Mouse (Mus musculus): ENCODE data around the gene Limch1. TPM values are rescaled to one million over a fixed set of nuclear protein-coding genes. Genes with fewer than 3 reads are reported as not detected.

The Limch1 gene
- polyA plus RNA-seq, 1 experiment from 2014 or later: 28.2 TPM

DNA sequence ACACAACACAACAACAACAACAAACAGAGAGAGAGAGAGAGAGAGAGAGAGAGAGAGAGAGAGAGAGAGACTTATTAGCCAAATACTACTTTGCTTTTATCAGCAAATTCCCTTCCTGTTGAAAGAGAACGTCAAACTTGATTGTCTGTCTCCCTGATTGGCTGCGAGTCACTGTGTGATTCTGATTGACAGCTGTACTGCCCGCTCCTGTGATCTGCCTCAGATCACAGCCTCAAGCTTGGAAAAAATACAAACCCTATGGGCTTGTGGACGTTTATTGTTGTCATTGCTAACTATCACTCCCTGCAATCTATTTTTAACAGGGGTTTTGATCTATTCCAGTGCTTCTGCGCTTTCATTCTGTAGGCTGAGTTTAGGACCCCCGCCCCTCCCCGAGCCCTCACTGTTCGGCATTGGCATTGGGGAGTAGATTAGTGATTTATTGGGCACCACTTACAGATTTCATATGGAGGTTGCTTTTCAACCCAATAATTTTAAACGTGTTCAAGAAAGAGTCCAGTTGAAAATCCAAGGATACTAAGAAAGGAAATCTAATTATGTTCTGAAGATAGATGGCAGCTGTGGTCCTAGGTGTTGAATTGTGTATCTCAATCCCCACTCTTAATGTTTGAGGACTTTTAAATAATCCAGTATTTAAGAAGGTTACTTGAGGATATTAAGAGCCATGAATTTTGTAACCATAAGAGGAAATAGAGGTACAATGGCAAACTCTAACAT lies 39.2 kb downstream of the Limch1 start:
- ATAC-seq (ENCODE audit: insufficient number of reproducible peaks, insufficient read depth, low FRiP score, low read depth): no peak
- Histone ChIP-seq H3K4me2 (ENCODE audit: low read length) (no peak overlapping the region), H3K4me1 (ENCODE audit: control insufficient read depth in 2 of 2, insufficient read depth in 2 of 2, low read length in 2 of 2) (no peaks in the 10 kb centered on the region), H3K9me3 (ENCODE audit: control insufficient read depth, low read length) (0 out of 2 replicates have a peak, but pooled peaks cover 4% of the 10 kb centered on the region), H3K36me3 (ENCODE audit: control insufficient read depth, insufficient read depth, low read length) (no peaks in the 10 kb centered on the region), H3K4me3 (ENCODE audit: control insufficient read depth in 1 of 2, insufficient read depth in 1 of 2, low read depth in 1 of 2, low read length in 2 of 2) (no peak overlapping the region), H3K9ac (ENCODE audit: low read length) (no peak overlapping the region), H3K27me3 (ENCODE audit: control insufficient read depth, insufficient read depth, low read length) (no peaks in the 10 kb centered on the region), H3K27ac (replicated peaks in 1 of 2; ENCODE audit: control insufficient read depth in 1 of 2, insufficient read depth in 1 of 2, low read depth in 2 of 2, low read length in 2 of 2) (no peak overlapping the region)
- 62% methylated on average over 9 of the region's 9 CpGs for WGBS

DNA sequence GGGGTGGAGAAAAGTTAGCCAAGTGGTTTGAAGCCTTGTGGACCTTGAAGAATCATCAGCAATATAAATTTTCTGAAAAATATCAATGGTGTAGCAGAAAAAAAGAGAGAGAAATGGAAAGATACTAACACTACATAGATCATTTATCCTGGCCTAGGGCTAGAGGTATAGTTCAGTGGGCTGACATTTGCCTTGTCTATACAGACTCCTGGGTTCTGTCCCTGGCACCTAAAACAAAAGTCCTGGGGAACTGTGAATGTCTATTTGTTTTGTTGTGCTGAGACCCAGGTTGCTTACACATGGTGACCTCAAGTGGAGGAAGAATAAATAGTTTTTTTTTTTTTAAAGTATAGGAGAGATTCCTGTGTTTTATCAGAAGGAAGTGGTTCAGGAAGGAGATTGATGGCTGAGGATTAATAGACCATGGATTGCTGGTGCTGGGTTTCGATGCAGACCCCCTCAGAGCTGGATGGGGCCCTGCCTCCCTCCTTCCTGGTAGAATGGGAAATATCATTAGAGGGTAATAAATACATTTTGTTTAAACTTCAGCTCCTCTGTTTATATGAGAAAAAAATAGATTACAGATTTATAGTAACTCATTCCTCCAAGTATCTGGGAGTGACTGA lies 40.5 kb downstream of the Limch1 start:
- Histone ChIP-seq H3K4me2 (ENCODE audit: low read length) (no peak overlapping the region), H3K9me3 (ENCODE audit: control insufficient read depth, low read length) (0 out of 2 replicates have a peak, but pooled peaks cover 4% of the 10 kb centered on the region), H3K4me3 (ENCODE audit: control insufficient read depth in 1 of 2, insufficient read depth in 1 of 2, low read depth in 1 of 2, low read length in 2 of 2) (no peak overlapping the region), H3K9ac (ENCODE audit: low read length) (no peak overlapping the region), H3K27ac (replicated peaks in 1 of 2; ENCODE audit: control insufficient read depth in 1 of 2, insufficient read depth in 1 of 2, low read depth in 2 of 2, low read length in 2 of 2) (no peak overlapping the region), H3K36me3 (ENCODE audit: control insufficient read depth, insufficient read depth, low read length) (no peaks in the 10 kb centered on the region), H3K4me1 (ENCODE audit: control insufficient read depth in 2 of 2, insufficient read depth in 2 of 2, low read length in 2 of 2) (no peaks in the 10 kb centered on the region), H3K27me3 (ENCODE audit: control insufficient read depth, insufficient read depth, low read length) (no peaks in the 10 kb centered on the region)
- WGBS: 42% methylated on average over 1 of the region's 1 CpGs
- ATAC-seq (ENCODE audit: insufficient number of reproducible peaks, insufficient read depth, low FRiP score, low read depth): no peak

DNA sequence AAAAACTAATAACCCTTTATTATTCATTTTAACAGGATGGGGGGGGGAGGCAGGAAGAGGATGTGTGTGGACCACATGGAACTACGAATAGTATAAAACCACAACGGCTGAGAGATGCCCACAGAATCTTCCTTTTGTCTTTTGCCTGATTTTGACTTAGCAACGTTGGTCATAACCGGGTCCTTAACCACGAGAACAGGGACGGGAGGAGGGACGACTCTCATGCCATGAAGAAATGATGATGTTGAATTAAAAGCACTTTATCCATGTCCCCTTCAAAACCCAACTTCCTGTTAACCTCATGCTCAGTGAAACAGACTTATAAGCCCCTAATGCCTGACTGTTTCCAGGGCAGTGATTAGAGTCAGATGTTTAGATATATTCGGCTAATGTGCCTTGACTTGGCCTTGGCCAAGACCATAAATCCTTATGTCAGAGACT lies 41.0 kb downstream of the Limch1 start:
- Histone ChIP-seq H3K4me2 (ENCODE audit: low read length) (no peak overlapping the region), H3K36me3 (ENCODE audit: control insufficient read depth, insufficient read depth, low read length) (no peaks in the 10 kb centered on the region), H3K27ac (replicated peaks in 1 of 2; ENCODE audit: control insufficient read depth in 1 of 2, insufficient read depth in 1 of 2, low read depth in 2 of 2, low read length in 2 of 2) (no peak overlapping the region), H3K27me3 (ENCODE audit: control insufficient read depth, insufficient read depth, low read length) (no peaks in the 10 kb centered on the region), H3K4me3 (ENCODE audit: control insufficient read depth in 1 of 2, insufficient read depth in 1 of 2, low read depth in 1 of 2, low read length in 2 of 2) (no peak overlapping the region), H3K4me1 (ENCODE audit: control insufficient read depth in 2 of 2, insufficient read depth in 2 of 2, low read length in 2 of 2) (no peaks in the 10 kb centered on the region), H3K9me3 (ENCODE audit: control insufficient read depth, low read length) (0 out of 2 replicates have a peak, but pooled peaks cover 4% of the 10 kb centered on the region), H3K9ac (ENCODE audit: low read length) (no peak overlapping the region)
- 80% methylated on average over 8 of the region's 8 CpGs for WGBS
- ATAC-seq (ENCODE audit: insufficient number of reproducible peaks, insufficient read depth, low FRiP score, low read depth): no peak

DNA sequence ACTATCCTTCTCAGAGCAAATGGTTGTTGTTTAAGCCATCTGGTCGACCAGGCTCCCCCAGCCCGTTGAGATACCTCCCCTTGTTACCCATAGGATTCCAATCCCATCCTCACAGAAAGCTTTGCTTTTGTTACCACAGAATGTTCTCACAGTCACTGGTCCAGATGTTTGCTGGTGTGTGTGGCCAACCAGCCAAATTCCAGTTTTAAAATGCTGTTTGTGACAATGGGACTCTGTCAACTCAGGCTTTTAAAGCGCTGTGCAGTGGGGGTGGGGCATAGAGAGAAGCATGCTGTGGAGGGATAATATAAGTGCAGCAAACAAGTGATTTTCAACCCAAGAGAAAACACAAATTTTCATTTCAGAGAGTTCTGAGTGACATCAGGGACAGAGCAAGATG lies 43.4 kb downstream of the Limch1 start:
- H3K36me3 ChIP-seq (ENCODE audit: control insufficient read depth, insufficient read depth, low read length): no peaks in the 10 kb centered on the region
- H3K27ac ChIP-seq (replicated peaks in 1 of 2; ENCODE audit: control insufficient read depth in 1 of 2, insufficient read depth in 1 of 2, low read depth in 2 of 2, low read length in 2 of 2): no peak overlapping the region
- no peak overlapping the region for H3K4me2 ChIP-seq (ENCODE audit: low read length)
- H3K4me3 ChIP-seq (ENCODE audit: control insufficient read depth in 1 of 2, insufficient read depth in 1 of 2, low read depth in 1 of 2, low read length in 2 of 2): no peak overlapping the region
- 75% methylated on average over 3 of the region's 3 CpGs for WGBS
- H3K9ac ChIP-seq (ENCODE audit: low read length): no peak overlapping the region
- H3K9me3 ChIP-seq (ENCODE audit: control insufficient read depth, low read length): no peaks in the 10 kb centered on the region
- H3K27me3 ChIP-seq (ENCODE audit: control insufficient read depth, insufficient read depth, low read length): no peaks in the 10 kb centered on the region
- no peak for ATAC-seq (ENCODE audit: insufficient number of reproducible peaks, insufficient read depth, low FRiP score, low read depth)
- H3K4me1 ChIP-seq (ENCODE audit: control insufficient read depth in 2 of 2, insufficient read depth in 2 of 2, low read length in 2 of 2): no peaks in the 10 kb centered on the region

DNA sequence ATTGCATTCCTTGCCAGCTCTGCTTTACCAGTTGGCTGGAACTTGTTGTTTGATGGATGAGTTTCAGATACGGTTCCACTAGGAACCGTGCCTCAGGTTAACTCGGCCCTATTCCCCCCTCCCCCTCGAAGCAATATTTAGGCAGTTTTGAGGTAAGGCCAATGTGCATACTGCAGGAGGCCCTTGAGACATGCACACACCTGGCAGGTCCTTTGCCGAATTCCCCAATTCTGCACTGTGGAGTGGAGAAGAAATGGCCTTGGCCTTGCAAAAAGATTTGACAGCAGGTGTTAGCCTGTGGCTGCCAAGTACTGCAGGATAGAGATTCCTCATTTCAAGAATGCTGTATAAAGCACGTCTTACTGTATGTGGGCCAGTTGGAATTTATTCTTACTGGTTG lies 45.5 kb downstream of the Limch1 start:
- 65% methylated on average over 6 of the region's 6 CpGs for WGBS
- no peak overlapping the region for H3K9ac ChIP-seq (ENCODE audit: low read length)
- ATAC-seq (ENCODE audit: insufficient number of reproducible peaks, insufficient read depth, low FRiP score, low read depth): no peak

DNA sequence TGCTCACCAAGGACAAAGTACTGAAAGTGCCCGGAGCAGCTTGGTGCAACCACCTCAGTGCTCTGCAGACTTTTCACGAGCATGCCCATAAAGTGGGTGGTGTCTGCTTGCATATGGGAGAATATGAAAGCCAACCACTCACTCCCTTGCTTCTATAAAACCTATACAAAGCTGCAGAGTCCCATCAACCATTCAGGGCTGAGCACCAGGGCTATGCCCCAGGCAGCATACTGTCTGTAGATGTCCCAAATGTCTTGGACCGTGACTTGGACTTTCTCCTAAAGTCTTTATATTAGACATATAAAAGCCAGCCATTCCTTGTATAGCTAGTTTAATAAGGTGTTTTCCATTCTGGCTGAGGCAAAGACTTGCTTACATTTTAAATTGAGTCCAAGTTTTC lies 47.6 kb downstream of the Limch1 start:
- Histone ChIP-seq H3K9me3 (ENCODE audit: control insufficient read depth, low read length) (no peaks in the 10 kb centered on the region), H3K36me3 (ENCODE audit: control insufficient read depth, insufficient read depth, low read length) (no peaks in the 10 kb centered on the region), H3K27me3 (ENCODE audit: control insufficient read depth, insufficient read depth, low read length) (no peaks in the 10 kb centered on the region), H3K4me2 (ENCODE audit: low read length) (no peak overlapping the region), H3K9ac (ENCODE audit: low read length) (no peak overlapping the region), H3K4me3 (ENCODE audit: control insufficient read depth in 1 of 2, insufficient read depth in 1 of 2, low read depth in 1 of 2, low read length in 2 of 2) (no peak overlapping the region), H3K4me1 (ENCODE audit: control insufficient read depth in 2 of 2, insufficient read depth in 2 of 2, low read length in 2 of 2) (peaks cover 0 to 2% of the 10 kb centered on the region in 2 experiments; a peak in 1 of 4 replicates), H3K27ac (replicated peaks in 1 of 2; ENCODE audit: control insufficient read depth in 1 of 2, insufficient read depth in 1 of 2, low read depth in 2 of 2, low read length in 2 of 2) (no peak overlapping the region)
- 93% methylated on average over 3 of the region's 3 CpGs for WGBS
- ATAC-seq (ENCODE audit: insufficient number of reproducible peaks, insufficient read depth, low FRiP score, low read depth): no peak

More for the DNA sequence above, 45.5 kb downstream of the Limch1 start:
- Histone ChIP-seq H3K9me3 (ENCODE audit: control insufficient read depth, low read length) (no peaks in the 10 kb centered on the region), H3K4me3 (ENCODE audit: control insufficient read depth in 1 of 2, insufficient read depth in 1 of 2, low read depth in 1 of 2, low read length in 2 of 2) (no peak overlapping the region), H3K4me2 (ENCODE audit: low read length) (no peak overlapping the region), H3K4me1 (ENCODE audit: control insufficient read depth in 2 of 2, insufficient read depth in 2 of 2, low read length in 2 of 2) (no peaks in the 10 kb centered on the region), H3K27ac (replicated peaks in 1 of 2; ENCODE audit: control insufficient read depth in 1 of 2, insufficient read depth in 1 of 2, low read depth in 2 of 2, low read length in 2 of 2) (no peak overlapping the region), H3K36me3 (ENCODE audit: control insufficient read depth, insufficient read depth, low read length) (no peaks in the 10 kb centered on the region), H3K27me3 (ENCODE audit: control insufficient read depth, insufficient read depth, low read length) (no peaks in the 10 kb centered on the region)

DNA sequence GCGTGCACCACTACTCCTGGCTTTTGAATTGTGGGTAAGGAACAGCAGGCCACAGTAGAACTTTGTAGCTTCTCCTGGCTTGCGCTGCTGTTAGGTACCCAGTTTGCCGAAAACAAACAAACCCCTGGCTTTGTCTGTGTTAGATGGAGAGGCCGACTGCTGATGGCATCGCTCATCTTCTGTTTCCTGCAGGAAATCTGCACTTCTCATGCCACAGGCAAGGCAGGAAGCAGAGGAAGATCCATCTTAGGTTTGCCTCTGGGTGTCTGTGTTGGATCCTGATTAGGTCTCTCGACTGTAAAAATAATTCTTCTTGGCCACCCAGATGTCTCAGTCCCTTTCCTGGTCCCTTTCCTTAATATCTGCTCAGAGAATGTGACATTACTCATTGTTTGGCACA lies 51.7 kb downstream of the Limch1 start:
- Histone ChIP-seq H3K4me1 (ENCODE audit: control insufficient read depth in 2 of 2, insufficient read depth in 2 of 2, low read length in 2 of 2) (peaks cover 3 to 4% of the 10 kb centered on the region in 2 experiments; a peak in 1 of 4 replicates), H3K36me3 (ENCODE audit: control insufficient read depth, insufficient read depth, low read length) (no peaks in the 10 kb centered on the region), H3K27ac (replicated peaks in 1 of 2; ENCODE audit: control insufficient read depth in 1 of 2, insufficient read depth in 1 of 2, low read depth in 2 of 2, low read length in 2 of 2) (no peak overlapping the region), H3K4me2 (ENCODE audit: low read length) (no peak overlapping the region), H3K9ac (ENCODE audit: low read length) (no peak overlapping the region), H3K4me3 (ENCODE audit: control insufficient read depth in 1 of 2, insufficient read depth in 1 of 2, low read depth in 1 of 2, low read length in 2 of 2) (no peak overlapping the region), H3K9me3 (ENCODE audit: control insufficient read depth, low read length) (no peaks in the 10 kb centered on the region), H3K27me3 (ENCODE audit: control insufficient read depth, insufficient read depth, low read length) (no peaks in the 10 kb centered on the region)
- ATAC-seq (ENCODE audit: insufficient number of reproducible peaks, insufficient read depth, low FRiP score, low read depth): no peak
- 57% methylated on average over 6 of the region's 6 CpGs for WGBS

All from heart, embryonic 14.5 days (tissue).